Mouse (Mus musculus) CH12.LX (cell line): ENCODE results near the gene Ccdc86.

Source experiments
- CHD1 ChIP-seq: IDR thresholded peaks from 2 replicates; pipeline ENCODE4 v1.6.1; 2012; ENCODE audit warnings: low read depth, low read length, improper control_type of control experiment, inconsistent platforms
- CTCF ChIP-seq, 2 experiments: IDR thresholded peaks in 1 of 2; conservative IDR thresholded peaks in 1 of 2; 2 replicates each; pipeline ENCODE4 v1.5.1; 2011 to 2012; ENCODE audit warnings: low read depth in 2 of 2, low read length in 2 of 2, improper control_type of control experiment in 1 of 2, inconsistent platforms in 1 of 2, mild to moderate bottlenecking in 1 of 2, moderate library complexity in 1 of 2
- ELF1 ChIP-seq: IDR thresholded peaks from 2 replicates; pipeline ENCODE4 v1.6.1; 2014; ENCODE audit warnings: low read depth, mild to moderate bottlenecking, inconsistent platforms, low read length, improper control_type of control experiment
- EP300 ChIP-seq: IDR thresholded peaks from 2 replicates; pipeline ENCODE4 v1.6.1; 2011; ENCODE audit warnings: low read length, improper control_type of control experiment
- ETS1 ChIP-seq: conservative IDR thresholded peaks from 2 replicates; pipeline ENCODE4 v1.6.1; 2012; ENCODE audit warnings: low read depth, mild to moderate bottlenecking, inconsistent platforms, low read length, improper control_type of control experiment, moderate library complexity
- IRF4 ChIP-seq: IDR thresholded peaks from 2 replicates; pipeline ENCODE4 v1.6.1; 2014; ENCODE audit warnings: low read depth, mild to moderate bottlenecking, inconsistent platforms, low read length, improper control_type of control experiment
- JUND ChIP-seq: conservative IDR thresholded peaks from 2 replicates; pipeline ENCODE4 v1.6.1; 2011; ENCODE audit warnings: low read depth, low read length, improper control_type of control experiment
- POLR2A ChIP-seq: IDR thresholded peaks from 2 replicates; pipeline ENCODE4 v1.6.1; 2011; ENCODE audit warnings: low read depth, mild to moderate bottlenecking, improper control_type of control experiment, low read length
- RAD21 ChIP-seq: IDR thresholded peaks from 2 replicates; pipeline ENCODE4 v1.6.1; 2011; ENCODE audit warnings: low read depth, mild to moderate bottlenecking, low read length, improper control_type of control experiment, moderate library complexity
- TCF12 ChIP-seq: IDR thresholded peaks from 2 replicates; pipeline ENCODE4 v1.6.1; 2014; ENCODE audit warnings: low read depth, mild to moderate bottlenecking, inconsistent platforms, low read length, improper control_type of control experiment
- UBTF ChIP-seq: IDR thresholded peaks from 2 replicates; pipeline ENCODE4 v1.6.1; 2012; ENCODE audit warnings: low read depth, mild to moderate bottlenecking, inconsistent platforms, low read length, improper control_type of control experiment, moderate library complexity
- USF1 ChIP-seq: IDR thresholded peaks from 2 replicates; pipeline ENCODE4 v1.6.1; 2014; ENCODE audit warnings: low read depth, mild to moderate bottlenecking, inconsistent platforms, low read length, improper control_type of control experiment
- ZKSCAN1 ChIP-seq: IDR thresholded peaks from 2 replicates; pipeline ENCODE4 v1.6.1; 2012; ENCODE audit warnings: low read depth, inconsistent platforms, low read length, improper control_type of control experiment, borderline replicate concordance

DNA sequence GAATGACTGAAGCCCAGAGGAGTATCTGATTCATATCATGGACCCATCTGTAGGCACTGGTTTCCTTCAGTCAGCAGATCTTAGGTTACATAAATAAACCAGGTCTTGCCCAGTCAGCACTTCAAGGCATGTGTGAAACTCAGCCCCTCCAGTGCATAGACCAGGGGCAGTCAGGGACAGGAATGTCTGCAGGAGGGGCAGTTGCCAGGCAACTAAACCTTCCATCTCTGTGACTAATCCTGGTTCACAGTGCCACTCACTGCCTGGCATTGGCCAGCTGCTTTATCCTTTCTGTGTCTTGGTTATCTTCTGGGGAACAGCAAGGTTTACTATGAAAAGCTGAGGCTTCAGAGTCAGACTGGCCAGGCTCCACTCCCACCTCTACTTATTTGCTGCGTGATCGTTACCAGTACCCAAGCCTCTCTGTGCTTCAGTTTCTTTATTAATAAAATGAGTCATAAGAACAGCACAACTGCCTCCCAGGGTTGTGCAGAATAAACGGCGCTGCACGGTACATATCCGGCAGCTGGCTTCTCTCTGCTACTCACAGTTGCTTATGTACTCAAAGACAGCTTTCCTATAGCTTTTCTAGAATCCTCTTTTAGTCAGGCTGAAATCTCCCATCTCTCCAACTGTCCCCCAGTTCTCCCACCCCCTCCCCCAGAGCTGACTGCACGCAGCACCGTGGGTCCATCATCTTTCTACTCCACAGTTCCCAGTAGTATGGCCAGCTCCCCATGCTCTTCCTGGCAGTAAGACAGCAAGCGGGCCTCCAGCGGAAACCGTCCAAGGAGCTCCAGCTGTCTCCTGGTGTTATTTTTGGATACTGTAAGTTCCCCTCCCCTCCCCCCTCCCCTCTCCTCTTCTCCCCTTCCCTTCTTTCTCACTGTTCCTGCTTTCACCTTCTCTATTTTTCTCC lies 3.2 kb upstream of the Ccdc86 start:
- TF ChIP-seq USF1: no peak
- no peak for TF ChIP-seq RAD21
- no peak for TF ChIP-seq JUND
- TF ChIP-seq CTCF (conservative IDR thresholded peaks at IDR 0.05 in 1 of 2, IDR thresholded peaks at IDR 0.05 in 1 of 2; ENCODE audit: low read depth in 2 of 2, low read length in 2 of 2): no peak
- no peak for TF ChIP-seq EP300
- no peak for TF ChIP-seq CHD1
- TF ChIP-seq TCF12: no peak
- no peak for TF ChIP-seq ETS1
- TF ChIP-seq IRF4: no peak
- no peak for TF ChIP-seq POLR2A
- TF ChIP-seq ZKSCAN1: no peak
- no peak for TF ChIP-seq ELF1
- no peak for TF ChIP-seq UBTF
